Mouse (Mus musculus) heart, embryonic 16.5 days (tissue): ENCODE data around the gene Rtkn2. TPM values are rescaled to one million over a fixed set of nuclear protein-coding genes. Genes with fewer than 3 reads are reported as not detected.
A peak's percentile ranks its signal among the peaks of the same experiment; 100 is the strongest.

Source experiments
- ATAC-seq: fragments of 200-750 bp; cut with Nextera tagmentation; replicated peaks from 2 replicates; pipeline ENCODE4 v1.8.0; 2017; ENCODE audit warnings: moderate number of reproducible peaks; ENCODE audit not compliant: insufficient read depth, low FRiP score; ENCODE audit errors: extremely low read depth
- H3K27ac ChIP-seq: fragments of 300-500 bp; sonication (generic); 2 replicates; pipeline ENCODE4 v1.5.1; 2014; ENCODE audit warnings: mild to moderate bottlenecking, low read length, control low read depth, moderate library complexity
- H3K27me3 ChIP-seq: fragments of 300-500 bp; sonication (generic); 2 replicates; pipeline ENCODE4 v1.6.1; 2014; ENCODE audit warnings: low read length, mixed read lengths; ENCODE audit not compliant: control insufficient read depth, insufficient read depth
- H3K36me3 ChIP-seq: fragments of 300-500 bp; sonication (generic); 2 replicates; pipeline ENCODE4 v1.6.1; 2014; ENCODE audit not compliant: control insufficient read depth, insufficient read depth
- H3K4me1 ChIP-seq: fragments of 300-500 bp; sonication (generic); 2 replicates; pipeline ENCODE4 v1.6.1; 2014; ENCODE audit warnings: low read length, mixed read lengths; ENCODE audit not compliant: control insufficient read depth, insufficient read depth
- H3K4me2 ChIP-seq: fragments of 300-500 bp; sonication (generic); 2 replicates; pipeline ENCODE4 v1.6.1; 2014; ENCODE audit warnings: low read depth, mild to moderate bottlenecking, control low read depth, low read length
- H3K4me3 ChIP-seq: fragments of 300-500 bp; sonication (generic); 2 replicates; pipeline ENCODE4 v1.5.1; 2014; ENCODE audit warnings: mild to moderate bottlenecking, control low read depth, low read length
- H3K9ac ChIP-seq: fragments of 300-500 bp; sonication (generic); 2 replicates; pipeline ENCODE4 v1.6.1; 2014; ENCODE audit warnings: low read length, control low read depth
- H3K9me3 ChIP-seq: fragments of 300-500 bp; sonication (generic); replicated peaks from 2 replicates; pipeline ENCODE4 v1.6.1; 2016; ENCODE audit warnings: low read length; ENCODE audit not compliant: control insufficient read depth
- WGBS: fragments of 180-500 bp; shearing (Covaris S2); extraction: QIAGEN DNeasy Blood & Tissue Kit; methylation state at CpG from one replicate; pipeline ENCODE4 v1.1.7; 2014; 5-methylcytosine and 5-hydroxymethylcytosine counted together
- polyA plus RNA-seq: library from polyadenylated mRNA; unstranded; fragments of >200 nt; fragmentation: Nextera tagmentation; extraction: Ambion mirVana; gene quantifications from 2 replicates; pipeline ENCODE4 v1.2.1, GENCODE M21; 2015

Rtkn2 gene
- polyA plus RNA-seq, 1 experiment from 2014 or later = 8.0 TPM

GRCm38 (mm10) chr10:68054706-68055105 is 75.3 kb downstream of the Rtkn2 start:
- no peak overlapping the region for H3K4me3 ChIP-seq
- H3K9me3 ChIP-seq = no peaks in the 10 kb centered on the region
- no peak overlapping the region for H3K27ac ChIP-seq
- H3K27me3 ChIP-seq = no peaks in the 10 kb centered on the region
- no peaks in the 10 kb centered on the region for H3K36me3 ChIP-seq
- H3K4me1 ChIP-seq = no peaks in the 10 kb centered on the region
- H3K4me2 ChIP-seq = no peak overlapping the region
- no peak overlapping the region for H3K9ac ChIP-seq
- 80% methylated on average over 6 of the region's 6 CpGs for WGBS
- no peak for ATAC-seq

GRCm38 (mm10) chr10:68057841-68058240 is 78.5 kb downstream of the Rtkn2 start:
- WGBS = 90% methylated on average over 3 of the region's 3 CpGs
- no peaks in the 10 kb centered on the region for H3K36me3 ChIP-seq
- H3K27ac ChIP-seq = no peak overlapping the region
- no peak for ATAC-seq
- H3K4me1 ChIP-seq = no peaks in the 10 kb centered on the region
- no peaks in the 10 kb centered on the region for H3K27me3 ChIP-seq
- H3K4me2 ChIP-seq = no peak overlapping the region
- no peak overlapping the region for H3K9ac ChIP-seq
- no peak overlapping the region for H3K4me3 ChIP-seq
- no peaks in the 10 kb centered on the region for H3K9me3 ChIP-seq

- Histone ChIP-seq H3K4me3 (no peak overlapping the region), H3K4me2 (no peak overlapping the region), H3K27me3 (no peaks in the 10 kb centered on the region), H3K4me1 (no peaks in the 10 kb centered on the region), H3K27ac (no peak overlapping the region), H3K9ac (no peak overlapping the region), H3K36me3 (no peaks in the 10 kb centered on the region), H3K9me3 (no peaks in the 10 kb centered on the region)
- 88% methylated on average over 1 of the region's 1 CpGs for WGBS
- no peak for ATAC-seq
These were observed 79.0 kb downstream of the Rtkn2 start for GRCm38 (mm10) chr10:68058378-68058777.

GRCm38 (mm10) chr10:68060590-68061248 is 81.3 kb downstream of the Rtkn2 start:
- no peaks in the 10 kb centered on the region for H3K27me3 ChIP-seq
- 0 out of 2 replicates have a peak overlapping the region, but pooled peaks have one; percentile 9 for H3K4me2 ChIP-seq
- no peak overlapping the region for H3K9ac ChIP-seq
- no peaks in the 10 kb centered on the region for H3K9me3 ChIP-seq
- H3K27ac ChIP-seq = peak overlapping the region; percentile 11; the same call in 1 of the 2 replicates
- ATAC-seq = no peak
- H3K36me3 ChIP-seq = no peaks in the 10 kb centered on the region
- peaks cover 3% of the 10 kb centered on the region; the same call in 1 of the 2 replicates for H3K4me1 ChIP-seq
- 58% methylated on average over 16 of the region's 16 CpGs for WGBS
- no peak overlapping the region for H3K4me3 ChIP-seq

GRCm38 (mm10) chr10:68061249-68061615 is 81.9 kb downstream of the Rtkn2 start:
- Histone ChIP-seq H3K9me3 (no peaks in the 10 kb centered on the region), H3K4me2 (no peak overlapping the region), H3K4me3 (no peak overlapping the region), H3K27me3 (no peaks in the 10 kb centered on the region), H3K4me1 (peaks cover 3% of the 10 kb centered on the region; the same call in 1 of the 2 replicates), H3K36me3 (no peaks in the 10 kb centered on the region), H3K9ac (no peak overlapping the region), H3K27ac (no peak overlapping the region)
- 74% methylated on average over 8 of the region's 8 CpGs for WGBS
- ATAC-seq = no peak

- no peak for ATAC-seq
- H3K4me2 ChIP-seq = peak overlapping the region; percentile 38; the same call in 1 of the 2 replicates
- WGBS = 59% methylated on average over 8 of the region's 8 CpGs
- H3K4me3 ChIP-seq = no peak overlapping the region
- no peak overlapping the region for H3K27ac ChIP-seq
- no peak overlapping the region for H3K9ac ChIP-seq
- H3K4me1 ChIP-seq = peaks cover 5% of the 10 kb centered on the region; the same call in 1 of the 2 replicates
- no peaks in the 10 kb centered on the region for H3K36me3 ChIP-seq
- H3K9me3 ChIP-seq = no peaks in the 10 kb centered on the region
- no peaks in the 10 kb centered on the region for H3K27me3 ChIP-seq
These were observed 84.6 kb downstream of the Rtkn2 start for GRCm38 (mm10) chr10:68063806-68064545.

- no peaks in the 10 kb centered on the region for H3K36me3 ChIP-seq
- ATAC-seq = no peak
- peaks cover 5% of the 10 kb centered on the region; the same call in 1 of the 2 replicates for H3K4me1 ChIP-seq
- no peak overlapping the region for H3K27ac ChIP-seq
- 93% methylated on average over 10 of the region's 10 CpGs for WGBS
- H3K4me3 ChIP-seq = no peak overlapping the region
- no peak overlapping the region for H3K4me2 ChIP-seq
- no peaks in the 10 kb centered on the region for H3K27me3 ChIP-seq
- H3K9me3 ChIP-seq = no peaks in the 10 kb centered on the region
- no peak overlapping the region for H3K9ac ChIP-seq
These were observed 85.2 kb downstream of the Rtkn2 start for GRCm38 (mm10) chr10:68064571-68064970.

GRCm38 (mm10) chr10:68066173-68066572 is 86.8 kb downstream of the Rtkn2 start:
- H3K36me3 ChIP-seq = no peaks in the 10 kb centered on the region
- no peak overlapping the region for H3K9ac ChIP-seq
- peaks cover 5% of the 10 kb centered on the region; the same call in 1 of the 2 replicates for H3K4me1 ChIP-seq
- no peak overlapping the region for H3K4me2 ChIP-seq
- no peak for ATAC-seq
- H3K27me3 ChIP-seq = no peaks in the 10 kb centered on the region
- H3K4me3 ChIP-seq = no peak overlapping the region
- no peak overlapping the region for H3K27ac ChIP-seq
- WGBS = 75% methylated on average over 5 of the region's 5 CpGs
- no peaks in the 10 kb centered on the region for H3K9me3 ChIP-seq

- peaks cover 5% of the 10 kb centered on the region; the same call in 1 of the 2 replicates for H3K4me1 ChIP-seq
These were observed 88.6 kb downstream of the Rtkn2 start for GRCm38 (mm10) chr10:68067961-68068360.

More at GRCm38 (mm10) chr10:68067961-68068360, 88.6 kb downstream of the Rtkn2 start:
- Histone ChIP-seq H3K27ac (no peak overlapping the region), H3K4me3 (no peak overlapping the region), H3K9ac (no peak overlapping the region), H3K9me3 (no peaks in the 10 kb centered on the region), H3K36me3 (no peaks in the 10 kb centered on the region), H3K4me2 (no peak overlapping the region), H3K27me3 (no peaks in the 10 kb centered on the region)
- WGBS = 66% methylated on average over 5 of the region's 5 CpGs
- ATAC-seq = no peak
